Mouse (Mus musculus): Measurements from ENCODE around the gene Txndc12. TPM values are rescaled to one million over a fixed set of nuclear protein-coding genes. Genes with fewer than 3 reads are reported as not detected.

The Txndc12 gene
- polyA plus RNA-seq, 1 experiment from 2014 or later: 52.3 TPM

GRCm38 (mm10) chr4:108907475-108907874 is 73.1 kb downstream of the Txndc12 start:
- Histone ChIP-seq H3K4me3 (ENCODE audit: low read depth, low read length) (no peak overlapping the region), H3K4me1 (replicated peaks; ENCODE audit: control insufficient read depth, insufficient read depth, low read length) (no peaks in the 10 kb centered on the region), H3K27me3 (replicated peaks; ENCODE audit: control insufficient read depth, insufficient read depth, low read length) (no peaks in the 10 kb centered on the region), H3K9ac (ENCODE audit: low read depth, low read length) (no peak overlapping the region), H3K9me3 (ENCODE audit: control insufficient read depth) (no peaks in the 10 kb centered on the region), H3K36me3 (ENCODE audit: control insufficient read depth, insufficient read depth) (no peaks in the 10 kb centered on the region), H3K4me2 (replicated peaks; ENCODE audit: low read depth) (no peak overlapping the region), H3K27ac (ENCODE audit: low read depth, low read length) (peak overlapping the region; percentile 3; the same call in 1 of the 2 replicates)
- TF ChIP-seq CTCF (IDR thresholded peaks at IDR 0.05; ENCODE audit: low read depth): no peak
- peak; percentile 84 for ATAC-seq

GRCm38 (mm10) chr4:108909872-108910425 is 75.5 kb downstream of the Txndc12 start:
- H3K4me3 ChIP-seq (ENCODE audit: low read depth, low read length): 0 out of 2 replicates have a peak overlapping the region, but pooled peaks have one; percentile 7
- no peak for TF ChIP-seq CTCF (IDR thresholded peaks at IDR 0.05; ENCODE audit: low read depth)
- peak; percentile 49; the same call in 1 of the 2 replicates for ATAC-seq
- peak overlapping the region; percentile 32 for H3K4me2 ChIP-seq (replicated peaks; ENCODE audit: low read depth)
- WGBS: 37% methylated on average over 8 of the region's 8 CpGs
- no peaks in the 10 kb centered on the region for H3K9me3 ChIP-seq (ENCODE audit: control insufficient read depth)
- H3K9ac ChIP-seq (ENCODE audit: low read depth, low read length): no peak overlapping the region
- H3K27ac ChIP-seq (ENCODE audit: low read depth, low read length): no peak overlapping the region
- no peaks in the 10 kb centered on the region for H3K4me1 ChIP-seq (replicated peaks; ENCODE audit: control insufficient read depth, insufficient read depth, low read length)
- no peaks in the 10 kb centered on the region for H3K36me3 ChIP-seq (ENCODE audit: control insufficient read depth, insufficient read depth)
- no peaks in the 10 kb centered on the region for H3K27me3 ChIP-seq (replicated peaks; ENCODE audit: control insufficient read depth, insufficient read depth, low read length)

Other genes starting within 250 kb of the Txndc12 start
- 25.7 and 26.7 TPM in 2 replicates for gene Cc2d1b, start 214.7 kb upstream of the Txndc12 start, polyA plus RNA-seq (2015; fragmentation: Nextera tagmentation; extraction: Ambion mirVana)
- gene 3110021N24Rik, start 115.0 kb upstream of the Txndc12 start, polyA plus RNA-seq (2015; fragmentation: Nextera tagmentation; extraction: Ambion mirVana): 1.3 and 2.2 TPM in 2 replicates
- gene Zfyve9, start 53.8 kb upstream of the Txndc12 start, polyA plus RNA-seq (2015; fragmentation: Nextera tagmentation; extraction: Ambion mirVana): 5.0 and 6.1 TPM in 2 replicates
- 94.8 and 101 TPM in 2 replicates for gene Btf3l4, start 987 bp upstream of the Txndc12 start, polyA plus RNA-seq (2015; fragmentation: Nextera tagmentation; extraction: Ambion mirVana)
- gene Kti12, start 13.2 kb downstream of the Txndc12 start, polyA plus RNA-seq (2015; fragmentation: Nextera tagmentation; extraction: Ambion mirVana): 20.4 and 22.7 TPM in 2 replicates
- gene A730015C16Rik, start 14.0 kb downstream of the Txndc12 start, polyA plus RNA-seq (2015; fragmentation: Nextera tagmentation; extraction: Ambion mirVana): 0.42 and 0.48 TPM in 2 replicates
- 12.0 and 12.7 TPM in 2 replicates for gene Rab3b, start 44.5 kb downstream of the Txndc12 start, polyA plus RNA-seq (2015; fragmentation: Nextera tagmentation; extraction: Ambion mirVana)
- gene Nrd1, start 166.1 kb downstream of the Txndc12 start, polyA plus RNA-seq (2015; fragmentation: Nextera tagmentation; extraction: Ambion mirVana): 21.9 and 23.7 TPM in 2 replicates